Mouse (Mus musculus) lung, postnatal 0 days (tissue): ENCODE data around the gene Gm11114. TPM values are rescaled to one million over a fixed set of nuclear protein-coding genes. Genes with fewer than 3 reads are reported as not detected.

Source experiments
- ATAC-seq: fragments of 200-750 bp; cut with Nextera tagmentation; 2 replicates; pipeline ENCODE4 v1.8.0; 2017; ENCODE audit warnings: moderate library complexity
- DNase-seq: peaks from one replicate; pipeline ENCODE4 v3.0.0-alpha.2; 2016; ENCODE audit warnings: low spot score
- H3K27ac ChIP-seq: fragments of 300-500 bp; sonication (generic); 2 replicates; pipeline ENCODE4 v1.5.1; 2014; ENCODE audit warnings: antibody characterized with exemption, mild to moderate bottlenecking, low read length, mixed read lengths
- H3K27me3 ChIP-seq: fragments of 300-500 bp; sonication (generic); replicated peaks from 2 replicates; pipeline ENCODE4 v1.6.1; 2014; ENCODE audit warnings: low read length, mixed read lengths; ENCODE audit not compliant: insufficient read depth
- H3K36me3 ChIP-seq: fragments of 300-500 bp; sonication (generic); 2 replicates; pipeline ENCODE4 v1.6.1; 2014; ENCODE audit warnings: low read length, mixed read lengths; ENCODE audit not compliant: insufficient read depth
- H3K4me1 ChIP-seq: fragments of 300-500 bp; sonication (generic); 2 replicates; pipeline ENCODE4 v1.6.1; 2014; ENCODE audit warnings: antibody characterized with exemption, low read depth, low read length, mixed read lengths; ENCODE audit not compliant: insufficient read depth
- H3K4me2 ChIP-seq: fragments of 300-500 bp; sonication (generic); replicated peaks from 2 replicates; pipeline ENCODE4 v1.6.1; 2014; ENCODE audit warnings: low read depth, mild to moderate bottlenecking, low read length, moderate library complexity, mixed read lengths
- H3K4me3 ChIP-seq: fragments of 300-500 bp; sonication (generic); 2 replicates; pipeline ENCODE4 v1.5.1; 2014; ENCODE audit warnings: low read depth, low read length
- H3K9ac ChIP-seq: fragments of 300-500 bp; sonication (generic); replicated peaks from 2 replicates; pipeline ENCODE4 v1.6.1; 2014; ENCODE audit warnings: low read depth, mild to moderate bottlenecking
- H3K9me3 ChIP-seq: fragments of 300-500 bp; sonication (generic); 2 replicates; pipeline ENCODE4 v1.6.1; 2016; ENCODE audit warnings: low read length, mixed read lengths
- CTCF ChIP-seq: IDR thresholded peaks from 2 replicates; pipeline ENCODE4 v1.5.1; 2016; ENCODE audit warnings: antibody characterized with exemption, mild to moderate bottlenecking
- EP300 ChIP-seq: IDR thresholded peaks from 2 replicates; pipeline ENCODE4 v1.6.1; 2016; ENCODE audit warnings: antibody characterized with exemption, mild to moderate bottlenecking, control low read depth
- WGBS: fragments of 180-500 bp; shearing (Covaris S2); extraction: QIAGEN DNeasy Blood & Tissue Kit; methylation state at CpG from one replicate; pipeline ENCODE4 v1.1.7; 2014; 5-methylcytosine and 5-hydroxymethylcytosine counted together
- polyA plus RNA-seq: library from polyadenylated mRNA; unstranded; fragments of >200 nt; fragmentation: Nextera tagmentation; extraction: Ambion mirVana; gene quantifications from 2 replicates; pipeline ENCODE4 v1.2.1, GENCODE M21; 2015

Gene Gm11114
- polyA plus RNA-seq, 1 experiment from 2014 or later, result not detected

- Histone ChIP-seq H3K27ac (no peak overlapping the region), H3K4me3 (no peak overlapping the region), H3K4me2 (no peak overlapping the region), H3K36me3 (no peaks in the 10 kb centered on the region), H3K9ac (no peak overlapping the region), H3K4me1 (no peaks in the 10 kb centered on the region), H3K27me3 (no peaks in the 10 kb centered on the region), H3K9me3 (no peaks in the 10 kb centered on the region)
- TF ChIP-seq CTCF (no peak), EP300 (no peak)
- ATAC-seq (no peak), DNase-seq (no peak)
- 60% methylated on average over 5 of the region's 5 CpGs for WGBS
Measured at GRCm38 (mm10) chr9:85355559-85355958, 43.0 kb downstream of the Gm11114 start.

- Histone ChIP-seq H3K9me3 (no peaks in the 10 kb centered on the region), H3K4me2 (no peak overlapping the region), H3K9ac (no peak overlapping the region), H3K27me3 (no peaks in the 10 kb centered on the region), H3K36me3 (no peaks in the 10 kb centered on the region), H3K4me3 (no peak overlapping the region), H3K27ac (no peak overlapping the region), H3K4me1 (no peaks in the 10 kb centered on the region)
- ATAC-seq, result no peak
- 85% methylated on average over 7 of the region's 7 CpGs for WGBS
- DNase-seq, result no peak
- TF ChIP-seq CTCF, result no peak
Measured at GRCm38 (mm10) chr9:85357154-85357860, 44.7 kb downstream of the Gm11114 start.

Other genes with a start within 250 kb of the Gm11114 start
- gene Tent5a, start 14.6 kb downstream of the Gm11114 start, polyA plus RNA-seq, result 6.8 and 7.1 TPM in 2 replicates